Mouse (Mus musculus) limb, embryonic 11.5 days (tissue): ENCODE measurements around the gene Dnttip2. TPM values are rescaled to one million over a fixed set of nuclear protein-coding genes. Genes with fewer than 3 reads are reported as not detected.

Experiments
- ATAC-seq: fragments of 200-750 bp; cut with Nextera tagmentation; 2 replicates; pipeline ENCODE4 v1.8.0; 2017; ENCODE audit warnings: low read depth; ENCODE audit not compliant: insufficient number of reproducible peaks, low FRiP score, low TSS enrichment
- DNase-seq: peaks from one replicate; pipeline ENCODE4 v3.0.0-alpha.2; 2015; ENCODE audit warnings: low spot score
- H3K27ac ChIP-seq: fragments of 300-500 bp; sonication (generic); replicated peaks from 2 replicates; pipeline ENCODE4 v1.5.1; 2014; ENCODE audit warnings: low read depth, mild to moderate bottlenecking, low read length
- H3K27me3 ChIP-seq: fragments of 300-500 bp; sonication (generic); 2 replicates; pipeline ENCODE4 v1.6.1; 2014; ENCODE audit warnings: mild to moderate bottlenecking, low read length, mixed read lengths; ENCODE audit not compliant: control insufficient read depth, insufficient read depth
- H3K36me3 ChIP-seq: fragments of 300-500 bp; sonication (generic); 2 replicates; pipeline ENCODE4 v1.6.1; 2014; ENCODE audit warnings: mild to moderate bottlenecking, low read length, moderate library complexity, mixed read lengths; ENCODE audit not compliant: control insufficient read depth, insufficient read depth
- H3K4me1 ChIP-seq: fragments of 300-500 bp; sonication (generic); 2 replicates; pipeline ENCODE4 v1.6.1; 2014; ENCODE audit warnings: low read length, mixed read lengths; ENCODE audit not compliant: control insufficient read depth, insufficient read depth
- H3K4me2 ChIP-seq: fragments of 300-500 bp; sonication (generic); 2 replicates; pipeline ENCODE4 v1.6.1; 2014; ENCODE audit warnings: low read depth, mild to moderate bottlenecking, moderate library complexity; ENCODE audit not compliant: severe bottlenecking
- H3K4me3 ChIP-seq: fragments of 300-500 bp; sonication (generic); 2 replicates; pipeline ENCODE4 v1.5.1; 2014; ENCODE audit warnings: low read depth, low read length
- H3K9ac ChIP-seq: fragments of 300-500 bp; sonication (generic); 2 replicates; pipeline ENCODE4 v1.6.1; 2014; ENCODE audit warnings: mild to moderate bottlenecking, low read length
- H3K9me3 ChIP-seq: fragments of 300-500 bp; sonication (generic); 2 replicates; pipeline ENCODE4 v1.6.1; 2016; ENCODE audit warnings: low read length; ENCODE audit not compliant: control insufficient read depth
- WGBS: fragments of 180-500 bp; shearing (Covaris S2); extraction: QIAGEN DNeasy Blood & Tissue Kit; methylation state at CpG from one replicate; pipeline ENCODE4 v1.1.7; 2014; 5-methylcytosine and 5-hydroxymethylcytosine counted together
- polyA plus RNA-seq: library from polyadenylated mRNA; unstranded; fragments of >200 nt; fragmentation: Nextera tagmentation; extraction: Ambion mirVana; gene quantifications from 2 replicates; pipeline ENCODE4 v1.2.1, GENCODE M21; 2014

Dnttip2 gene
- polyA plus RNA-seq, 1 experiment from 2014 or later, result 102 TPM

GRCm38 (mm10) chr3:122312078-122312477 is 37.9 kb downstream of the Dnttip2 start:
- Histone ChIP-seq H3K27me3 (no peaks in the 10 kb centered on the region), H3K9ac (no peak overlapping the region), H3K4me2 (no peak overlapping the region), H3K4me1 (peaks cover 5% of the 10 kb centered on the region; the same call in 1 of the 2 replicates), H3K27ac (no peak overlapping the region), H3K4me3 (no peak overlapping the region), H3K9me3 (no peaks in the 10 kb centered on the region), H3K36me3 (no peaks in the 10 kb centered on the region)
- 18% methylated on average over 2 of the region's 2 CpGs for WGBS
- no peak for ATAC-seq
- DNase-seq, result peak; percentile 95

- H3K4me3 ChIP-seq, result no peak overlapping the region
- H3K9ac ChIP-seq, result no peak overlapping the region
- H3K36me3 ChIP-seq, result no peaks in the 10 kb centered on the region
- H3K9me3 ChIP-seq, result no peaks in the 10 kb centered on the region
- DNase-seq (no peak), ATAC-seq (no peak)
- H3K27ac ChIP-seq, result no peak overlapping the region
- no peak overlapping the region for H3K4me2 ChIP-seq
- H3K27me3 ChIP-seq, result no peaks in the 10 kb centered on the region
- WGBS, result 81% methylated on average over 10 of the region's 10 CpGs
- H3K4me1 ChIP-seq, result peaks cover 5% of the 10 kb centered on the region; the same call in 1 of the 2 replicates
Observed at GRCm38 (mm10) chr3:122312936-122313629, 38.9 kb downstream of the Dnttip2 start.

GRCm38 (mm10) chr3:122313936-122314335 is 39.7 kb downstream of the Dnttip2 start:
- no peak overlapping the region for H3K9ac ChIP-seq
- H3K27me3 ChIP-seq, result no peaks in the 10 kb centered on the region
- no peak overlapping the region for H3K4me2 ChIP-seq
- 67% methylated on average over 7 of the region's 7 CpGs for WGBS
- peaks cover 5% of the 10 kb centered on the region; the same call in 1 of the 2 replicates for H3K4me1 ChIP-seq
- no peak overlapping the region for H3K27ac ChIP-seq
- no peaks in the 10 kb centered on the region for H3K9me3 ChIP-seq
- DNase-seq (no peak), ATAC-seq (no peak)
- no peak overlapping the region for H3K4me3 ChIP-seq
- H3K36me3 ChIP-seq, result no peaks in the 10 kb centered on the region

GRCm38 (mm10) chr3:122316621-122317020 is 42.4 kb downstream of the Dnttip2 start:
- ATAC-seq, result 0 out of 2 replicates have a peak, but pooled peaks have one; percentile 48
- H3K36me3 ChIP-seq, result no peaks in the 10 kb centered on the region
- H3K4me1 ChIP-seq, result peaks cover 7% of the 10 kb centered on the region; the same call in 1 of the 2 replicates
- H3K27ac ChIP-seq, result no peak overlapping the region
- H3K4me3 ChIP-seq, result no peak overlapping the region
- no peak overlapping the region for H3K4me2 ChIP-seq
- H3K9me3 ChIP-seq, result no peaks in the 10 kb centered on the region
- 28% methylated on average over 11 of the region's 11 CpGs for WGBS
- no peak for DNase-seq
- H3K9ac ChIP-seq, result no peak overlapping the region
- no peaks in the 10 kb centered on the region for H3K27me3 ChIP-seq

GRCm38 (mm10) chr3:122317339-122317738 is 43.2 kb downstream of the Dnttip2 start:
- Histone ChIP-seq H3K4me3 (no peak overlapping the region), H3K27ac (no peak overlapping the region), H3K36me3 (no peaks in the 10 kb centered on the region), H3K4me1 (peaks cover 14% of the 10 kb centered on the region), H3K9me3 (no peaks in the 10 kb centered on the region), H3K4me2 (no peak overlapping the region), H3K9ac (no peak overlapping the region), H3K27me3 (no peaks in the 10 kb centered on the region)
- ATAC-seq, result no peak
- DNase-seq, result no peak
- WGBS, result 90% methylated on average over 6 of the region's 6 CpGs

- H3K4me1 ChIP-seq, result peaks cover 10% of the 10 kb centered on the region
- H3K36me3 ChIP-seq, result no peaks in the 10 kb centered on the region
- H3K4me3 ChIP-seq, result no peak overlapping the region
- peak; percentile 29 for DNase-seq
- no peak for ATAC-seq
- H3K27ac ChIP-seq, result no peak overlapping the region
- no peaks in the 10 kb centered on the region for H3K27me3 ChIP-seq
- WGBS, result 49% methylated on average over 9 of the region's 9 CpGs
- no peak overlapping the region for H3K4me2 ChIP-seq
- H3K9me3 ChIP-seq, result no peaks in the 10 kb centered on the region
- H3K9ac ChIP-seq, result no peak overlapping the region
Observed at GRCm38 (mm10) chr3:122322226-122322625, 48.0 kb downstream of the Dnttip2 start.

- ATAC-seq, result no peak
Observed at GRCm38 (mm10) chr3:122323841-122324240, 49.7 kb downstream of the Dnttip2 start.

GRCm38 (mm10) chr3:122324528-122324927 is 50.3 kb downstream of the Dnttip2 start:
- peaks cover 10% of the 10 kb centered on the region for H3K4me1 ChIP-seq
- ATAC-seq, result no peak
- H3K27ac ChIP-seq, result no peak overlapping the region
- no peak overlapping the region for H3K4me3 ChIP-seq
- no peaks in the 10 kb centered on the region for H3K27me3 ChIP-seq
- no peak overlapping the region for H3K9ac ChIP-seq
- WGBS, result 88% methylated on average over 3 of the region's 3 CpGs
- no peaks in the 10 kb centered on the region for H3K9me3 ChIP-seq
- DNase-seq, result no peak
- H3K4me2 ChIP-seq, result no peak overlapping the region
- no peaks in the 10 kb centered on the region for H3K36me3 ChIP-seq

More at GRCm38 (mm10) chr3:122323841-122324240, 49.7 kb downstream of the Dnttip2 start:
- Histone ChIP-seq H3K4me1 (peaks cover 10% of the 10 kb centered on the region), H3K36me3 (no peaks in the 10 kb centered on the region), H3K9me3 (no peaks in the 10 kb centered on the region), H3K4me3 (no peak overlapping the region), H3K27me3 (no peaks in the 10 kb centered on the region), H3K9ac (no peak overlapping the region), H3K4me2 (no peak overlapping the region), H3K27ac (no peak overlapping the region)
- 87% methylated on average over 6 of the region's 6 CpGs for WGBS
- DNase-seq, result no peak
